Mouse (Mus musculus): ENCODE data around the gene Fam131b. TPM values are rescaled to one million over a fixed set of nuclear protein-coding genes. Genes with fewer than 3 reads are reported as not detected.

The Fam131b gene
- total RNA-seq, 1 experiment = 1.3 TPM

- Histone ChIP-seq H3K9ac (ENCODE audit: insufficient read depth, low read depth, low read length, poor library complexity, severe bottlenecking) (no peak overlapping the region), H3K4me3 (ENCODE audit: insufficient read depth in 1 of 2, low read depth in 1 of 2, low read length in 2 of 2, poor library complexity in 1 of 2, severe bottlenecking in 1 of 2) (no peak overlapping the region), H3K36me3 (ENCODE audit: control insufficient read depth, insufficient read depth, low read length, poor library complexity, severe bottlenecking) (no peaks in the 10 kb centered on the region; the same call in 1 of the 2 replicates), H3K4me1 (ENCODE audit: control insufficient read depth in 2 of 2, insufficient read depth in 2 of 2, low read length in 2 of 2, poor library complexity in 1 of 2) (0 out of 4 replicates have a peak, but pooled peaks cover 0 to 3% of the 10 kb centered on the region in 2 experiments), H3K27ac (ENCODE audit: insufficient read depth, low read depth, low read length, poor library complexity, severe bottlenecking) (no peak overlapping the region), H3K9me3 (ENCODE audit: control insufficient read depth, insufficient read depth, low read depth, low read length) (no peaks in the 10 kb centered on the region)
- DNase-seq (ENCODE audit: low read depth, low spot score) = no peak
- TF ChIP-seq MAFK (IDR thresholded peaks at IDR 0.05; ENCODE audit: insufficient read depth, low read depth, low read length) = no peak
- no peak for TF ChIP-seq ZNF384 (IDR thresholded peaks at IDR 0.05; ENCODE audit: low read depth, low read length)
- no peak for TF ChIP-seq HCFC1 (IDR thresholded peaks at IDR 0.05; ENCODE audit: borderline replicate concordance, insufficient read depth, low read length)
- TF ChIP-seq CHD2 (IDR thresholded peaks at IDR 0.05; ENCODE audit: low read depth, low read length) = no peak
- TF ChIP-seq ZC3H11A (IDR thresholded peaks at IDR 0.05; ENCODE audit: borderline replicate concordance, low read depth, low read length) = no peak
- in situ Hi-C loops (cut with MboI; ENCODE audit: low sequenced_read_pairs in 2 of 2, unreplicated experiment in 2 of 2) = no loop called here
These were observed 6.2 kb downstream of the Fam131b start for GRCm38 (mm10) chr6:42318293-42318692.

GRCm38 (mm10) chr6:42310427-42311053 is 13.9 kb downstream of the Fam131b start:
- H3K4me3 ChIP-seq (ENCODE audit: insufficient read depth in 1 of 2, low read depth in 1 of 2, low read length in 2 of 2, poor library complexity in 1 of 2, severe bottlenecking in 1 of 2) = no peak overlapping the region
- H3K27ac ChIP-seq (ENCODE audit: insufficient read depth, low read depth, low read length, poor library complexity, severe bottlenecking) = no peak overlapping the region
- DNase-seq (ENCODE audit: low read depth, low spot score) = no peak
- no peak for TF ChIP-seq MAFK (IDR thresholded peaks at IDR 0.05; ENCODE audit: insufficient read depth, low read depth, low read length)
- TF ChIP-seq ZNF384 (IDR thresholded peaks at IDR 0.05; ENCODE audit: low read depth, low read length) = no peak
- no peak for TF ChIP-seq HCFC1 (IDR thresholded peaks at IDR 0.05; ENCODE audit: borderline replicate concordance, insufficient read depth, low read length)
- no peak for TF ChIP-seq CHD2 (IDR thresholded peaks at IDR 0.05; ENCODE audit: low read depth, low read length)
- no peak for TF ChIP-seq ZC3H11A (IDR thresholded peaks at IDR 0.05; ENCODE audit: borderline replicate concordance, low read depth, low read length)
- no peaks in the 10 kb centered on the region for H3K4me1 ChIP-seq (ENCODE audit: control insufficient read depth in 2 of 2, insufficient read depth in 2 of 2, low read length in 2 of 2, poor library complexity in 1 of 2)
- H3K9ac ChIP-seq (ENCODE audit: insufficient read depth, low read depth, low read length, poor library complexity, severe bottlenecking) = no peak overlapping the region
- no peaks in the 10 kb centered on the region for H3K9me3 ChIP-seq (ENCODE audit: control insufficient read depth, insufficient read depth, low read depth, low read length)
- H3K36me3 ChIP-seq (ENCODE audit: control insufficient read depth, insufficient read depth, low read length, poor library complexity, severe bottlenecking) = peaks cover 6% of the 10 kb centered on the region
- in situ Hi-C loops (cut with MboI; ENCODE audit: low sequenced_read_pairs in 2 of 2, unreplicated experiment in 2 of 2) = no loop called here

GRCm38 (mm10) chr6:42309816-42310378 is 14.5 kb downstream of the Fam131b start:
- Histone ChIP-seq H3K27ac (ENCODE audit: insufficient read depth, low read depth, low read length, poor library complexity, severe bottlenecking) (no peak overlapping the region), H3K9me3 (ENCODE audit: control insufficient read depth, insufficient read depth, low read depth, low read length) (no peaks in the 10 kb centered on the region), H3K36me3 (ENCODE audit: control insufficient read depth, insufficient read depth, low read length, poor library complexity, severe bottlenecking) (peaks cover 6% of the 10 kb centered on the region), H3K4me3 (ENCODE audit: insufficient read depth in 1 of 2, low read depth in 1 of 2, low read length in 2 of 2, poor library complexity in 1 of 2, severe bottlenecking in 1 of 2) (no peak overlapping the region), H3K9ac (ENCODE audit: insufficient read depth, low read depth, low read length, poor library complexity, severe bottlenecking) (no peak overlapping the region), H3K4me1 (ENCODE audit: control insufficient read depth in 2 of 2, insufficient read depth in 2 of 2, low read length in 2 of 2, poor library complexity in 1 of 2) (no peaks in the 10 kb centered on the region)
- TF ChIP-seq MAFK (IDR thresholded peaks at IDR 0.05; ENCODE audit: insufficient read depth, low read depth, low read length) (no peak), ZC3H11A (IDR thresholded peaks at IDR 0.05; ENCODE audit: borderline replicate concordance, low read depth, low read length) (no peak), HCFC1 (IDR thresholded peaks at IDR 0.05; ENCODE audit: borderline replicate concordance, insufficient read depth, low read length) (no peak), ZNF384 (IDR thresholded peaks at IDR 0.05; ENCODE audit: low read depth, low read length) (no peak), CHD2 (IDR thresholded peaks at IDR 0.05; ENCODE audit: low read depth, low read length) (no peak)
- in situ Hi-C loops (cut with MboI; ENCODE audit: low sequenced_read_pairs in 2 of 2, unreplicated experiment in 2 of 2) = no loop called here
- DNase-seq (ENCODE audit: low read depth, low spot score) = no peak

- Histone ChIP-seq H3K9me3 (ENCODE audit: control insufficient read depth, insufficient read depth, low read depth, low read length) (no peaks in the 10 kb centered on the region), H3K4me3 (ENCODE audit: insufficient read depth in 1 of 2, low read depth in 1 of 2, low read length in 2 of 2, poor library complexity in 1 of 2, severe bottlenecking in 1 of 2) (no peak overlapping the region), H3K36me3 (ENCODE audit: control insufficient read depth, insufficient read depth, low read length, poor library complexity, severe bottlenecking) (peaks cover 3% of the 10 kb centered on the region; the same call in 1 of the 2 replicates), H3K9ac (ENCODE audit: insufficient read depth, low read depth, low read length, poor library complexity, severe bottlenecking) (no peak overlapping the region), H3K4me1 (ENCODE audit: control insufficient read depth in 2 of 2, insufficient read depth in 2 of 2, low read length in 2 of 2, poor library complexity in 1 of 2) (no peaks in the 10 kb centered on the region), H3K27ac (ENCODE audit: insufficient read depth, low read depth, low read length, poor library complexity, severe bottlenecking) (no peak overlapping the region)
- in situ Hi-C loops (cut with MboI; ENCODE audit: low sequenced_read_pairs in 2 of 2, unreplicated experiment in 2 of 2) = no loop called here
- TF ChIP-seq MAFK (IDR thresholded peaks at IDR 0.05; ENCODE audit: insufficient read depth, low read depth, low read length) (no peak), ZC3H11A (IDR thresholded peaks at IDR 0.05; ENCODE audit: borderline replicate concordance, low read depth, low read length) (no peak), ZNF384 (IDR thresholded peaks at IDR 0.05; ENCODE audit: low read depth, low read length) (no peak), HCFC1 (IDR thresholded peaks at IDR 0.05; ENCODE audit: borderline replicate concordance, insufficient read depth, low read length) (no peak), CHD2 (IDR thresholded peaks at IDR 0.05; ENCODE audit: low read depth, low read length) (no peak)
- no peak for DNase-seq (ENCODE audit: low read depth, low spot score)
These were observed 25.1 kb downstream of the Fam131b start for GRCm38 (mm10) chr6:42299362-42299761.
